Mouse (Mus musculus) E14TG2a.4 (cell line): ENCODE data around the gene Pink1.
A peak's percentile ranks its signal among the peaks of the same experiment; 100 is the strongest.

Experiments
- H3K27me3 ChIP-seq: 2 replicates; pipeline ENCODE4 v1.6.1; 2014; ENCODE audit warnings: low read length, control low read depth; ENCODE audit not compliant: insufficient read depth
- H3K36me3 ChIP-seq: 2 replicates; pipeline ENCODE4 v1.6.1; 2014; ENCODE audit warnings: low read length, control low read depth; ENCODE audit not compliant: insufficient read depth
- H3K4me1 ChIP-seq: replicated peaks from 2 replicates; pipeline ENCODE4 v1.6.1; 2014; ENCODE audit warnings: low read depth, low read length, control low read depth
- H3K4me3 ChIP-seq: replicated peaks from 2 replicates; pipeline ENCODE4 v1.5.1; 2014; ENCODE audit warnings: mild to moderate bottlenecking, low read length
- H3K9me3 ChIP-seq: 2 replicates; pipeline ENCODE4 v1.6.1; 2014; ENCODE audit warnings: low read length, control low read depth
- CTCF ChIP-seq: conservative IDR thresholded peaks from 2 replicates; pipeline ENCODE4 v1.5.1; 2014; ENCODE audit warnings: low read length
- NANOG ChIP-seq: IDR thresholded peaks from 2 replicates; pipeline ENCODE4 v1.6.1; 2014; ENCODE audit warnings: borderline replicate concordance, low read length, mixed read lengths
- POU5F1 ChIP-seq: IDR thresholded peaks from 2 replicates; pipeline ENCODE4 v1.6.1; 2014; ENCODE audit warnings: low read length, borderline replicate concordance

Gene Pink1

DNA sequence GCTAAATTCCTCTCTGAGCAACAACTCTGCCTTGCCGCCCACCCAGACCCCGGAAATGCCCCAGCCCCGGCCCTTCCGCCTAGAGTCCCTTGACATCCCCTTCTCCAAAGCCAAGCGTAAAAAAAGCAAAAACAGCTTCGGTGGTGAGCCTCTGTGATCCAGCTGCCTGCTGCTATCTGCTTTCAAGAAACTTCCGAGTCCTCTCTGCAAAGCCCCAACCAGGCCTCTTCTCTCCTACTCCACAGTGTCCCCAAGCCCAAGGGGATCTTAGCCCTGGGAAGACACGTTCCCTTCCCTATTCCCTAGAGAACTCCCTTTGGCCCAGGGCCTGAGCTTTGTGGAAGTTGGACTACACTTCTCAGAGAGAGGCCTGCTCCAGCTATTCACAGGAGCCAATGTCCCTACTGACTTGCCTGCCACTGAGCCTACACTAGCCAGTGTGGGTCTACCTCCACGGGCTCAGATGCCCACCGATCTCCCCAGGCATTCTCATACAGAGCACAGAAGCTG, 24.8 kb downstream of the Pink1 start:
- Histone ChIP-seq H3K36me3 (no peaks in the 10 kb centered on the region), H3K27me3 (peaks cover 13% of the 10 kb centered on the region; the same call in 1 of the 2 replicates), H3K9me3 (no peaks in the 10 kb centered on the region), H3K4me3 (no peak overlapping the region), H3K4me1 (peaks cover 28% of the 10 kb centered on the region)
- TF ChIP-seq NANOG = no peak
- no peak for TF ChIP-seq CTCF
- no peak for TF ChIP-seq POU5F1

DNA sequence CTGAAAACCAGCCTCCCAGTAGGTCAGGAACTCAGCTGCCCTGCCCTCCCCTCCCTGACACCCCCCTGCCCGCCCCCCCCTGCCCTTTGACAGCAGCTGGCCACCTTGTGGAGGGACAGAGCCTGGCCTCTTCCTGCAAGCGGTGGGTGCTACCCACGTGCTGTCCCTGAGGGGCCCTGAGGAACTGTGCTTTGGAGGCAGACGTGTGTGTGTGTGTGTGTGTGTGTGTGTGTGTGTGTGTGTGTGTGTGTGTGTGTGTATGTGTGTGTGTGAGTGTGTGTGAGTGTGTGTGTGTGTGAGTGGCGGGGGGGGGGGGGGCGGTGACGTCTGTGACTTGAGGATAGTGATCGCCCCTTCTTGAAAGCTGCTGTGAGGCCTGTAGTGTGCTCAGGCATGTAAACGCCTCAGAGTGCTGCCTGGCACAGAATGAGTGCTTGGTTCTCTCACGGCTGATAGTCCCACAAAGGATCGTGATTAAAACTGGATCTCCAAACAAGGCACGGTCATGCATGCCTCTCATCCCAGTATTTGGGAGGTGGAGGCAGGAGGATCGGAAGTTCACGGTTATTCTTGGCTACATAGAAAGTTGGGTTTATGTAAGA, 32.1 kb downstream of the Pink1 start:
- no peaks in the 10 kb centered on the region for H3K36me3 ChIP-seq
- peaks cover 16% of the 10 kb centered on the region for H3K4me1 ChIP-seq
- peaks cover 9% of the 10 kb centered on the region for H3K9me3 ChIP-seq
- peaks cover 10% of the 10 kb centered on the region; the same call in 1 of the 2 replicates for H3K27me3 ChIP-seq
- TF ChIP-seq CTCF = no peak
- TF ChIP-seq POU5F1 = no peak
- TF ChIP-seq NANOG = no peak
- H3K4me3 ChIP-seq = no peak overlapping the region

DNA sequence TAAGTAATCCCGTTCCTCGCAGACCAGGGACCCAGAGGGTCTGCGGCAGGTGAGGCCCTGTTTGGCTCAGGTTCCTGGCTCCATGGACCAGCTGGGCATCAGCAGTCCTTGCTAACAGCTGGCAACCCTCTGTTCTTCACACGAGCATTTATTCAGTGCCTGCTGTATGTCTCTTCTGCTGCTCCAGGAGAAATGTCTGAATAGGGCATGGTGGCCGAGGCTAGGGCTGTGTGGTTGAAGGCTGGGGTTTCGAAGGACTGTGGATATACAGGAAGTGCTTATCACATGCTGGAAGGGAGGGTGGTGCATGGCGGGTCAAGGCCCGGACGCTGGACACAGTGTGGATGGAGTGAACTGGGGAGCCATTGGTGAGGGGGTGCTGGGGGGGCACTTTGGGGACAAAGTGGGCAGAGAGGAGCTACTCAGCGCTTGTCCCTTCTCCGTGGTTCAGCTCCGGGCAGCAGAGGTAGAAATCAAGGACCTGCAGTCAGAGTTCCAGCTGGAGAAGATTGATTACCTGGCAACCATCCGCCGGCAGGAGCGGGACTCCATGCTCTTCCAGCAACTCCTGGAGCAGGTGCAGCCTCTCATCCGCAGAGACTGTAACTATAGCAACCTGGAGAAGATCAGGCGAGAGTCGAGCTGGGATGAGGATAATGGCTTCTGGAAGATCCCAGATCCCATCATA, 32.7 kb downstream of the Pink1 start:
- no peak overlapping the region for H3K4me3 ChIP-seq
- peaks cover 9% of the 10 kb centered on the region for H3K9me3 ChIP-seq
- peaks cover 9% of the 10 kb centered on the region; the same call in 1 of the 2 replicates for H3K27me3 ChIP-seq
- H3K4me1 ChIP-seq = peaks cover 20% of the 10 kb centered on the region
- TF ChIP-seq POU5F1 = no peak
- TF ChIP-seq CTCF = no peak
- no peak for TF ChIP-seq NANOG
- H3K36me3 ChIP-seq = no peaks in the 10 kb centered on the region

DNA sequence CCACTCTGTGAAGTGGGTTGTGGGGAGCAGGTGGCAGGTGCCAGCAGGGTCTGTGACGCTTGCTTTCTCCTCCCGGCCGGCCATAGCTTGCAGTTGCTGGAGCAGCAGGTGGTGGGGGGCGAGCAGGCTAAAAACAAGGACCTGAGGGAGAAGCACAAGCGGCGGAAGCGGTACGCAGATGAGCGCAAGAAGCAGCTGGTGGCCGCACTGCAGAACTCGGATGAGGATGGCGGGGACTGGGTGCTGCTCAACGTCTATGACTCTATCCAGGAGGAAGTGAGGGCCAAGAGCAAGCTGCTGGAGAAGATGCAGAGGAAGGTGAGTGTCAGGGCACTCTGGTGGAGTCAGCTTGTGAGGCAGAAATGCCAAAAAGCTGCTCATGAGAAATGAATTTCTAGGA, 34.1 kb downstream of the Pink1 start:
- TF ChIP-seq POU5F1 (no peak), CTCF (no peak), NANOG (no peak)
- peaks cover 15% of the 10 kb centered on the region for H3K27me3 ChIP-seq
- H3K4me3 ChIP-seq = no peak overlapping the region

DNA sequence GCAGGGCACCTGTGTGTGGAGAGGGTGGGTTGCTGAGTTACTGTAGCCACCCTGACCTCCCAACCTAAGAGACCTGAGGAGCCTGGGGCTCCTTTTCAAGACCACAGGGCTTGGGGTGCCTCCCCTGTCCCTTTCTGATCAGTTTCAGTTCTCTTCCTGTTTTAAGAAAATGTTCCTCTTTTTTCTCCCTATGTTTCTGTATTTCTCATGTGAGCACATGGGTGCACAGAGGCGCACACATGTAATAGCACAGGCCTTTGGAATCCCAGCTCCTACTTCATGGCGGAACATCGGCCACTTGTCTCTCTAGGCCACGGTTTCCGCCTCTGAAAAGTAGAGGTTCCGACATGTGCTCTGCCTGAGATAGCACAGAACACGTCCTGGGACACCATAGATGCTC, 37.4 kb downstream of the Pink1 start:
- peaks cover 15% of the 10 kb centered on the region for H3K9me3 ChIP-seq
- TF ChIP-seq POU5F1 (no peak), NANOG (no peak), CTCF (no peak)
- 0 out of 2 replicates have a peak overlapping the region, but pooled peaks have one; percentile 17 for H3K4me3 ChIP-seq
- peaks cover 23% of the 10 kb centered on the region for H3K4me1 ChIP-seq
- H3K27me3 ChIP-seq = peaks cover 15% of the 10 kb centered on the region
- H3K36me3 ChIP-seq = no peaks in the 10 kb centered on the region

More for the DNA sequence above, 34.1 kb downstream of the Pink1 start:
- peaks cover 23% of the 10 kb centered on the region for H3K4me1 ChIP-seq
- peaks cover 9% of the 10 kb centered on the region for H3K9me3 ChIP-seq
- no peaks in the 10 kb centered on the region for H3K36me3 ChIP-seq

- no peaks in the 10 kb centered on the region for H3K36me3 ChIP-seq
- H3K27me3 ChIP-seq = peaks cover 15% of the 10 kb centered on the region
- no peak overlapping the region for H3K4me3 ChIP-seq
- peaks cover 11% of the 10 kb centered on the region for H3K9me3 ChIP-seq
- peaks cover 15% of the 10 kb centered on the region for H3K4me1 ChIP-seq
- TF ChIP-seq CTCF = no peak
- TF ChIP-seq NANOG = no peak
- no peak for TF ChIP-seq POU5F1
Observed at GRCm38 (mm10) chr4:138286411-138286810, 39.7 kb downstream of the Pink1 start.

- Histone ChIP-seq H3K9me3 (peaks cover 5% of the 10 kb centered on the region; the same call in 1 of the 2 replicates), H3K36me3 (no peaks in the 10 kb centered on the region), H3K4me3 (no peak overlapping the region), H3K27me3 (peaks cover 11% of the 10 kb centered on the region), H3K4me1 (peaks cover 8% of the 10 kb centered on the region)
- TF ChIP-seq POU5F1 (no peak), CTCF (peak; percentile 93), NANOG (no peak)
Observed at GRCm38 (mm10) chr4:138282834-138283233, 43.3 kb downstream of the Pink1 start.

DNA sequence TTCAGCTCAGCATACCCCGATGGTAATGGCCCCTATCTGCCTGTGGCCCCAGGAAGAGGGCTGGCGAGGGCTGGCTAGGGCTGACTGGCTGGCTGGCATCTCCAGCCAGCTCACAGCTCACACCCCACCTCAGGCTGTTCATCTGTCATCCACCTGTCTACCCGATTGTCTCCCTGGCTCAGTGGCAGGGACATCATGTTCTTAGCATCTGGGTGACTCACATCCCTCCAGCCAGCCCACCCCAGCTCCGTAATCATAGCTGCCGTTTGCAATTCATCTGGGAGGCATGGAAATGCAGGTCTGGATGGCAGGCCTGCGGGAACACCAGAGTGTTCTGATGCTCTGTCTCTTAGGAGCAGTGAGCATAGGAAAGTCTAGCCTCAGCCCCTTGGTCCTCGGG, 47.8 kb downstream of the Pink1 start:
- peaks cover 21% of the 10 kb centered on the region for H3K4me1 ChIP-seq
- no peaks in the 10 kb centered on the region for H3K36me3 ChIP-seq
- no peak for TF ChIP-seq CTCF
- no peak for TF ChIP-seq POU5F1
- TF ChIP-seq NANOG = no peak
- no peaks in the 10 kb centered on the region for H3K9me3 ChIP-seq
- peaks cover 26% of the 10 kb centered on the region for H3K27me3 ChIP-seq
- no peak overlapping the region for H3K4me3 ChIP-seq
